Mouse (Mus musculus) spleen, adult 2 months (tissue): Measurements from ENCODE around the gene Tspo2.

Experiments used
- CTCF ChIP-seq: fragments of 200-500 bp; IDR thresholded peaks from 2 replicates; pipeline ENCODE4 v1.5.1; 2011; ENCODE audit warnings: mild to moderate bottlenecking, inconsistent platforms; ENCODE audit not compliant: insufficient read depth, insufficient read length, insufficient replicate concordance; ENCODE audit errors: extremely low read depth
- POLR2A ChIP-seq: fragments of 200-500 bp; IDR thresholded peaks from 2 replicates; pipeline ENCODE4 v1.6.1; 2011; ENCODE audit warnings: low read depth, low read length, inconsistent platforms

DNA sequence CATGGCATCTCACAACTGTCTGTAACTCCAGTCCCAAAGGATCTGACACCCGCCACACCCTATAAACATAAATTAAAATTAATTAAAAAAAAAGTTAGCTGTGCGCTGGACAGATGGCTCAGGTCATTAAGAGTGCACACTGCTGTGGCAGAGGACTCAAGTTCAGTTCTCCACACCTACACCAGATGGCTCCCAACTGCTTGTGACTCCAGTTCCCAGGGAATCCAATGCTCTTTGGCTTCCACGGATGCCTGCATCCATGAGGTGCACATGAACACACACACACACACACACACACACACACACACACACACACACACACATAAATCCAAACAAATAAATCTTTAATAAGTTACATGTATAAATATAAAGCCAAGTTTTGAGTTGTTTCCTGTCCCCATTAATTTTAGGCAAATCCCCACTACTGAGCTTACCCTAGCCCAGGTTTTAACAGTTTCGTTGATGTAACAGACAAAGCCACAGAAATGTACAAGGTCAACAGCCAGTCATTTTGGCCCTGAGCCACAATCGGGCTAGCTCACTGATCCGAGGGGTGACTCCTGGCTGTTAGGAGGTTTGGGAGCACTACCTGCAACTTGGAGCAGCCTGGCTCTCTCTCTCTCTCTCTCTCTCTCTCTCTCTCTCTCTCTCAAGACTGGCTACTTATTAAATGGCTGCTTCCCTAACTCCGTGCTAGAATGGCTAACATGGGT is 8.4 kb downstream of the Tspo2 start:
- TF ChIP-seq POLR2A (no peak), CTCF (no peak)
